ENCODE assay signal across 9 mouse cellular contexts in genomic region chr4:123201186-123202093, GRCm38 (mm10). TPM values are rescaled to one million over a fixed set of nuclear protein-coding genes. Genes with fewer than 3 reads are reported as not detected.
DNase-seq lines count a peak whose midpoint lies in the region; ATAC-seq and TF ChIP-seq lines count a peak whose summit lies in the region.
"Had no signal": no experiment of that assay in that cellular context is flagged by ENCODE, and none has a peak within 500 bp of the region (broad histone marks: within the 10 kb centered on the region; RNA-seq: fewer than 3 reads in every experiment).

Nt5c1a (plus strand) TSS chr4:123201504.

- H3K4me1 ChIP-seq in intestine, postnatal 0 days (replicated peaks; ENCODE audit: control insufficient read depth, insufficient read depth, low read length): 0 out of 2 replicates have a peak, but pooled peaks cover 3% of the 10 kb centered on the region
- H3K4me1 ChIP-seq in liver, embryonic 14.5 days (replicated peaks; ENCODE audit: control insufficient read depth in 2 of 2, insufficient read depth in 2 of 2, low read length in 1 of 2): no peaks in the 10 kb centered on the region

- peak; percentile 58 to 68 for DNase-seq in right cerebral cortex, postnatal 10 days (ENCODE audit: low spot score in 2 of 2)
- no peak for DNase-seq in right cerebral cortex, postnatal 36 days (ENCODE audit: low spot score in 2 of 2)
- peak; percentile 52 for DNase-seq in embryo, embryonic 10 days (ENCODE audit: low spot score)
- DNase-seq in heart, adult 18-20 months: peak; percentile 78 to 84
- DNase-seq in liver, embryonic 14.5 days (ENCODE audit: low read depth in 3 of 3, low spot score in 3 of 3): no peak
- peak; percentile 52 for DNase-seq in retina, embryonic 14.5 days (ENCODE audit: low spot score)
- DNase-seq in frontal cortex, postnatal 10 days (ENCODE audit: low spot score in 2 of 2): no peak

- no peak for TF ChIP-seq CTCF in intestine, postnatal 0 days (IDR thresholded peaks at IDR 0.05; ENCODE audit: low read depth)
- TF ChIP-seq CTCF in liver, embryonic 14.5 days (IDR thresholded peaks at IDR 0.05; ENCODE audit: low read depth): no peak

- no peaks in the 10 kb centered on the region for H3K36me3 ChIP-seq in intestine, postnatal 0 days (ENCODE audit: control insufficient read depth, insufficient read depth)
- no peaks in the 10 kb centered on the region for H3K36me3 ChIP-seq in liver, embryonic 14.5 days (replicated peaks; ENCODE audit: control insufficient read depth, insufficient read depth, low read depth)

- peaks cover 33% of the 10 kb centered on the region for H3K27me3 ChIP-seq in intestine, postnatal 0 days (replicated peaks; ENCODE audit: control insufficient read depth, insufficient read depth, low read length)
- peaks cover 24% of the 10 kb centered on the region for H3K27me3 ChIP-seq in liver, embryonic 14.5 days (ENCODE audit: control insufficient read depth, insufficient read depth, low read length)

- ATAC-seq in intestine, postnatal 0 days: peak; percentile 34; the same call in 1 of the 2 replicates
- no peak for ATAC-seq in liver, embryonic 14.5 days (ENCODE audit: insufficient read depth)

- no peak within 1 kb of the TSS for H3K9ac ChIP-seq in intestine, postnatal 0 days (ENCODE audit: low read depth, low read length)
- H3K9ac ChIP-seq in liver, embryonic 14.5 days (replicated peaks): no peak within 1 kb of the TSS

- TF ChIP-seq EP300 in liver, embryonic 14.5 days (IDR thresholded peaks at IDR 0.05; ENCODE audit: low read depth): no peak

- no peak within 1 kb of the TSS for H3K27ac ChIP-seq in intestine, postnatal 0 days (ENCODE audit: low read depth, low read length)
- H3K27ac ChIP-seq in liver, embryonic 14.5 days: no peak within 1 kb of the TSS

- 3% methylated on average over 58 of the region's 58 CpGs for WGBS in intestine, postnatal 0 days
- WGBS in liver, embryonic 14.5 days (ENCODE audit: insufficient replicate concordance): 3% methylated on average over 58 of the region's 58 CpGs

- no peaks in the 10 kb centered on the region for H3K9me3 ChIP-seq in intestine, postnatal 0 days (ENCODE audit: control insufficient read depth)
- no peaks in the 10 kb centered on the region for H3K9me3 ChIP-seq in liver, embryonic 14.5 days (ENCODE audit: control insufficient read depth, low read length)

- peak within 1 kb of the TSS; percentile 78 for H3K4me2 ChIP-seq in intestine, postnatal 0 days (replicated peaks; ENCODE audit: low read depth)
- peak within 1 kb of the TSS; percentile 21 for H3K4me2 ChIP-seq in liver, embryonic 14.5 days (ENCODE audit: low read depth)

- peak within 1 kb of the TSS; percentile 40 for H3K4me3 ChIP-seq in intestine, postnatal 0 days (ENCODE audit: low read depth, low read length)
- H3K4me3 ChIP-seq in liver, embryonic 14.5 days (ENCODE audit: insufficient read depth in 1 of 2, low read depth in 2 of 2, low read length in 2 of 2): 0 out of 4 replicates have a peak within 1 kb of the TSS, but pooled peaks of 1 of the 2 experiments have one; percentile 17

RNA-seq across cellular contexts. Expression of gene Nt5c1a, which starts in this region (rescaled TPM):
- 10 to 100 TPM; 50.8 to 64.1 TPM for total RNA-seq in heart, adult 18-20 months (2021)
- not detected in 2 replicates for polyA plus RNA-seq in intestine, postnatal 0 days (2015; fragmentation: Nextera tagmentation; extraction: Ambion mirVana)
- polyA plus RNA-seq in liver, embryonic 14.5 days (2012; rRNA removed): not detected in 2 replicates
- polyA plus RNA-seq in liver, embryonic 14.5 days (2014; fragmentation: Nextera tagmentation; extraction: Ambion mirVana): not detected in 2 replicates
- total RNA-seq: MEL had no signal

Comparison
In these comparisons a context has a peak if more than half of its experiments do, and no peak if none do; other contexts are left out.
1. DNase-seq: peak in right cerebral cortex, postnatal 10 days (2 of 2), embryo, embryonic 10 days (single experiment), heart, adult 18-20 months (2 of 2) and retina, embryonic 14.5 days (single experiment); none in right cerebral cortex, postnatal 36 days (0 of 2), liver, embryonic 14.5 days (0 of 3) and frontal cortex, postnatal 10 days (0 of 2).
2. Peak in ATAC-seq, H3K4me3 ChIP-seq and H3K4me2 ChIP-seq in intestine, postnatal 0 days; RNA of the gene not detected or under 1 TPM.